Comparison of ENCODE assay signal across 24 mouse cellular contexts in the genomic region with DNA sequence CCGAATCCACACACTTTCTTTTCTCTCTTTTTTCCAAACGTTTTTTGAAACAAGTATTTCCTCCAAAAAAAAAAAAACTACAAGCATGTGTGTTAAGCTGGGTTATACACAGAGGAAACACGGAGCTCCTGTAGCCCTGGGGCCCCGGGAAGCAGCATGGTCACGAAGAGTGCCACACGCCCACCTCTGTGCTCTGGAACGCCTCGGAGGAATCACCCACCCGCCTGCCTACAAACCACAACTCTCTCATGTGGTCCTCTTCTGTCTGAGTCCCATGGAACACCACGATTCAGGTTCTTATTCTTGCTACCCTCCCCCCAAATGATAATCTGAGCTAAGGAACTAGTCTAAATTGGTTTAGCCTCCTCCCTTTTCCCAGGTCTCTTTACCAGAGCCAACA.
"Had no signal": no experiment of that assay in that cellular context is flagged by ENCODE, and none has a peak within 500 bp of the region (broad histone marks: within the 10 kb centered on the region; RNA-seq: fewer than 3 reads in every experiment).

No protein-coding gene starts in this region.

- H3K27ac ChIP-seq: heart, adult 2 months; heart, embryonic 13.5 days; heart, embryonic 15.5 days; hindbrain, embryonic 13.5 days; hindbrain, embryonic 15.5 days; hindbrain, postnatal 0 days; kidney, embryonic 15.5 days; layer of hippocampus, adult 2 months; left cerebral cortex, adult 2 months; limb, embryonic 10.5 days; limb, embryonic 12.5 days had no signal

- H3K27me3 ChIP-seq: heart, embryonic 13.5 days; heart, embryonic 15.5 days; hindbrain, embryonic 15.5 days; kidney, embryonic 15.5 days; limb, embryonic 12.5 days had no signal

- H3K36me3 ChIP-seq: heart, embryonic 13.5 days; heart, embryonic 15.5 days; hindbrain, embryonic 13.5 days; hindbrain, embryonic 15.5 days; kidney, embryonic 15.5 days; limb, embryonic 10.5 days; limb, embryonic 12.5 days had no signal

- H3K4me3 ChIP-seq: heart, adult 2 months; heart, embryonic 13.5 days; heart, embryonic 15.5 days; hindbrain, embryonic 13.5 days; hindbrain, embryonic 15.5 days; kidney, embryonic 15.5 days; layer of hippocampus, adult 2 months; left cerebral cortex, adult 2 months; limb, embryonic 10.5 days; limb, embryonic 12.5 days had no signal

- DNase-seq: gastrocnemius, postnatal 14 days; gastrocnemius, postnatal 36 days; heart, adult 11 months; heart, adult 2 months; heart, postnatal 14 days; heart, postnatal 36 days; kidney, adult 11 months; kidney, adult 2 months; kidney, adult 9 months; kidney, postnatal 10 days; kidney, postnatal 25 days; kidney, postnatal 4 days had no signal

- H3K4me2 ChIP-seq: heart, embryonic 11.5 days; heart, embryonic 13.5 days; heart, embryonic 15.5 days; hindbrain, embryonic 13.5 days; hindbrain, embryonic 15.5 days; kidney, embryonic 15.5 days; limb, embryonic 12.5 days had no signal

- H3K9me3 ChIP-seq: heart, embryonic 13.5 days; heart, embryonic 15.5 days; hindbrain, embryonic 13.5 days; hindbrain, embryonic 15.5 days; kidney, embryonic 15.5 days; limb, embryonic 10.5 days; limb, embryonic 12.5 days had no signal

- H3K4me1 ChIP-seq: heart, embryonic 13.5 days; heart, embryonic 15.5 days; hindbrain, embryonic 13.5 days; hindbrain, embryonic 15.5 days; kidney, embryonic 15.5 days; limb, embryonic 10.5 days; limb, embryonic 12.5 days had no signal

- H3K9ac ChIP-seq: heart, embryonic 13.5 days; heart, embryonic 15.5 days; hindbrain, embryonic 13.5 days; hindbrain, embryonic 15.5 days; kidney, embryonic 15.5 days; limb, embryonic 12.5 days had no signal

- ATAC-seq: hindbrain, postnatal 0 days; intestine, embryonic 16.5 days had no signal
